Mouse (Mus musculus): ENCODE measurements around the gene Tmem184b. TPM values are rescaled to one million over a fixed set of nuclear protein-coding genes. Genes with fewer than 3 reads are reported as not detected.
A peak's percentile ranks its signal among the peaks of the same experiment; 100 is the strongest.

Tmem184b gene
- 10 to 100 TPM; 48.2 to 83.4 TPM for total RNA-seq (2021)
- long read RNA-seq, experiment 1, transcript Tmem184b-201 (9 exons, 3,627 nt): major isoform, 76 of 138 reads
- long read RNA-seq, experiment 1, partial matches to known transcripts: 25 of 138 reads
- long read RNA-seq, experiment 1, other reads (novel, unspliced or antisense): 36 of 138 reads
- long read RNA-seq, experiment 2, transcript Tmem184b-201 (9 exons, 3,627 nt): major isoform, 6 of 50 reads
- long read RNA-seq, experiment 2, partial matches to known transcripts: 6 of 50 reads
- long read RNA-seq, experiment 2, other reads (novel, unspliced or antisense): 38 of 50 reads

- peak; percentile 91 to 93 for DNase-seq (ENCODE audit: low spot score in 2 of 2)
Measured at GRCm38 (mm10) chr15:79402836-79403762, at the start of gene Tmem184b. Tmem184b (minus strand) TSS chr15:79403569.

- DNase-seq (ENCODE audit: low spot score in 2 of 2): no peak
Measured at GRCm38 (mm10) chr15:79448041-79448440, 44.7 kb upstream of the Tmem184b start.

GRCm38 (mm10) chr15:79445786-79446654, 42.7 kb upstream of the Tmem184b start:
- DNase-seq (ENCODE audit: low spot score in 2 of 2): no peak

DNA sequence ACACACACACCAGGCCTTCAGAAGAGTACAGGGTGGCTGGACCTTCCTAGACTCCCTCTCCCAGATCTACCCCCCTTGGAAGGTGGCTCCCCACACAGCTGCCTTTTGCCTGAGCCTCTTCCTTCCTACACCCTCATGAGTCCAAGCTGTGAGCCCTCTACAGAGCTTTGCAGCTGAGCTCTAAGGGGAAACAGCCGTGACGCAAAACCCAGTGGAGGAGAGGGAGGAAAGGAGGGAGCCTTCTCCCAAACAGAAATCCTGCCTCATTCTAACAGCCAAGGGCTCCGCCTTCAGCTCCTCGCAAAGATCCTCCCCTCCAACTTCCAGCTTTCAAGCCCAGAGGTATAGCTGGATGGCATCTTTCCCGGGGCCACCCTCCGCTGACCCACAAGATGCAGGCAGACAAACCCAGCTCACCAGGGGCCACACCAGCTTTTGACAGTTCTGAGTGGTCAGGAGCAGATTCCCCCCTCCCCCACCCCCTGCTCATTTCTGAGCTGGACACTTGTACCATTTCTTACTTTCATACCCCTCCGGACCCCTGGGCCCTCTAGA, 40.6 kb upstream of the Tmem184b start:
- no peak for DNase-seq (ENCODE audit: low spot score in 2 of 2)

DNA sequence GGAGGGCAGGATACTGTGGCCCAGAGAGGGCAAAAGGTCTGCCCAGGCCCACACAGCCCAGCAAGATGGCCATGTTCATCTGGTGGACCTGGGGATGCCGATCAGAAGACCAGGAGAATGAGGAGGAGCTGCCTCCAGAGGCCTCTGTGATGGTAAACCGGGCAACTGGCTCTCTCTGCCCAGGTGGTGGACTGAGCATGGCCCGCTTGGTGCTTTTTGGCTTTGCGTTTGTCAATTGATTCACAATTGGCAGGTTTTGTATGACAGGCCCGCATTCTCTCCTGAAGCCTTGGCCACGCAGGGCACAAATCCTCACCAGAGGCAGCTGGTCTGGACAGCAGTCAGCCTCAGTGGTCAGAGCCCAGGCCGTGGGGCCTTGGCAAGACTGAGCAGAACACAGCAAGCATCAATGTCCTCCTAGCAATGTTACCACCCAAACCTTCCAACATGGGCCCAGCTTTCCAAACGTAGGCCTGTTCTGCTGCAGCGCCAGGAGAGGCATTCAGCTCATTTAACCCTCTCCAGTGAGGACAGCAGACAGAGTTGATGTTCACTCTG, 39.7 kb upstream of the Tmem184b start:
- no peak for DNase-seq (ENCODE audit: low spot score in 2 of 2)

- DNase-seq (ENCODE audit: low spot score in 2 of 2): no peak
Measured at GRCm38 (mm10) chr15:79442257-79442611, 38.9 kb upstream of the Tmem184b start.

- peak; percentile 87 to 90 for DNase-seq (ENCODE audit: low spot score in 2 of 2)
Measured at GRCm38 (mm10) chr15:79441331-79442256, 38.2 kb upstream of the Tmem184b start.

DNA sequence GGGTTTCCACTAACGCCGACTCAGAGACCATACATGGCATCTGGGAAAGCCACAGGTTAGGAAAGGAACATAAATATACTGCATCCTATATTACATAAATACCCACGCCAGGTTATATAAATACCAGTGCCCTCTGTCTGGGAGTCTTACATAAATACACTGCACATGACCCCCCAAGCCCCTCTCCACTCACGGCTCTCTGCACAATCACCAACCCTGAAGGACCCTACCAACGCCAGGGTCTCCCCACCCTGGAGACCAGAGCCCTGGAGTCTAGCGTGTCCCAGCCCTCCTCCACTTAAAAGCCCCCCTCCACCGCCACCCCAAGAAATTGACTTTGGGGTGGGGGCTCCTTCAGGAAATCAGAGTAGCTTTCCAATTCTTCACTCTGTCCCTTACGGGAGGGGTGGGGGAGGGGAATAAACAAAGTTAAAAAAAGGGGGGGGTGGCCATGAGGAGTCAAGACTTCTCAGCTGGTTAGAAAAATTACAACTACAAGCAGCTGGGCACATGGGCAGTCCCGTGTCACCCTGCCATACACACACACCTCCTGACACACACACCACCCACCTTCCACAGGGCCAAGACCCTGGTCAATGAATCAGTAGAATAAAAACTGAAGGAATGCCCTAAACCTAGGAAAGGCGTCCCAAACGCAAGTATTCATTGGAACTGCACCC, 37.4 kb upstream of the Tmem184b start:
- no peak for DNase-seq (ENCODE audit: low spot score in 2 of 2)

GRCm38 (mm10) chr15:79440223-79440622, 36.9 kb upstream of the Tmem184b start:
- DNase-seq (ENCODE audit: low spot score in 2 of 2): peak in 1 of 2 experiments; percentile 57

DNA sequence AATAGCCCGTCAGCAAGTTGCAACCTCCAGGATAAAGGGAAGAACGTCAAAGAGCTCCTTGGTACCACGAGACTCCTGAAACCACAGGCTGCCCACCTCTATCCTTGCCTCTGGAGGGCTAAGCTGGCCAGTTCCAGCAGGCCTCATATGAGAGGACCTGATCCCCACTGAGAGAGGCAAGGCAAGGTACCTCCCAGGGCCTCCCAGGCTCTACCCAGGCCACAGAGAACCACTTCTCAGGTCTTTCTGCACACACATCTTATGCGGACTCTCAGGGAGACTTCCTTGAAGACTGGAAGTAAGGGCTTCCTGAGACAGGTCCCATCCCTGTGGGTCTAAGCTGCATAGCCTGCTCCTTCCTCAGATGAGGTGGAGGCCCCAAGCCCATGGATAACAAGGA, 36.0 kb upstream of the Tmem184b start:
- no peak for DNase-seq (ENCODE audit: low spot score in 2 of 2)

GRCm38 (mm10) chr15:79438816-79439215, 35.4 kb upstream of the Tmem184b start:
- no peak for DNase-seq (ENCODE audit: low spot score in 2 of 2)

- no peak for DNase-seq (ENCODE audit: low spot score in 2 of 2)
Measured at GRCm38 (mm10) chr15:79438209-79438810, 34.9 kb upstream of the Tmem184b start.

GRCm38 (mm10) chr15:79437541-79438208, 34.3 kb upstream of the Tmem184b start:
- DNase-seq (ENCODE audit: low spot score in 2 of 2): peak in 1 of 2 experiments; percentile 41

DNA sequence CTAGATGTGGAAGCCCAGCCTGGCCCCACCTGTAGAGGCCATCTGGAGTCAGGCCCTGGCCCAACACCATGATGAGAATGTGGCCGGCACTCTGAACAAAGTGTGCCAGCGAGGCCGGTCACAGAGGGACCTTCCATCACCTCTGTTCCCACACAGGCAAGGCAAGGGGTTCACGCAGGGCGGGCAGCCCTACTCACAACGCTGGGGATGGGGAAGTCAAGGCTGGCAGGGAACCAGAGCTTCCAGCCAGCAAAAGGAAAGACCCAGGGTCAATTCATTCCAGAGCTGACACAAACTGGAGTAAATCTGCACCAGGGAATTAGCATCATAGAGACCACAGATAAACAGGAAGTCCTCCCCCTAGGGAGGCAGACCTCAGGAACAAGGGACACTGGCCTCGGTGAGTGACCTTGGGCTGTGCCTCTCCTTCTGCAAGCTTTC, 33.1 kb upstream of the Tmem184b start:
- DNase-seq (ENCODE audit: low spot score in 2 of 2): no peak

DNA sequence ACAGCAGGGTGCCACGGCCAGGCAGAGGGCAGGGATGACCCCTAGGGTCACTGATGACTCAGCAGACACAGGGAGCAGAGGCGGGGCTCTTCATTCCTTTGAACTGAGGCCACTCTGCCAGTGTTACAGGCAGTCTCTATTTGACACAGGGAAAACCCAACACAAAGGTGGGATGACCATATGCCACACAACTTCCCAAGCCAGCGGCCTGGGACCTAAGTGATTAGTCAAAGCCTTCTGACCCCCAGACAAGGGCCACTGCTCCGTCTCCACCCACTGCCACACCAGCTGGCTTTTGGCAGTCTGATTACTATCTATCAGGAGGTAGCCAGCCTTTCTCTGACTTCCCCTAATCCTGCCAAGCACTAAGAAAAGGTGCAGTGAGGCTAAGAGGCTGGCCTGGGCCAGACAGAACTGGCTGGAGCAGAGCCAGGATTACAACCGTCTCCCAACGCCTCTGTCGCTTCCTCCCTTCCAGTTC, 31.9 kb upstream of the Tmem184b start:
- peak; percentile 58 to 64 for DNase-seq (ENCODE audit: low spot score in 2 of 2)

- no peak for DNase-seq (ENCODE audit: low spot score in 2 of 2)
Measured at GRCm38 (mm10) chr15:79432892-79433291, 29.5 kb upstream of the Tmem184b start.

DNA sequence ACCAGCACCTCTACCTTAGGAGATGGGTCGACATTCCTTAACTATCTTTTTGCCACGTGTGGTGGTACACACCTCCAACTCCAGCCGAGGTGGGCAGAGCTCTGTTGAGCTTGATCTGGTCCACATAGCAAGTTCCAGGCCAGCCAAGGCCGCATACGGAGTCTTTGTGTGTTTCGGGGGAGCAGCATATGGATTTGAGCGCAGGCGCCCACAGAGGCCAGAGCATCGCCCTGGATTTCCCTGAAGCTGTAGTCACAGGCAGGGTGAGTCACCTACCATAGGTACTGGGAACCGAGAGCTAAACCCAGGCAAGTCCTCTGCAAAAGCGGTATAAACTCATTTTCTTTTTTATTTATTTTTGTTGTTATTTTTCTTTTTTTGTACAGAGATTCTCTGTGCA, 29.0 kb upstream of the Tmem184b start:
- DNase-seq (ENCODE audit: low spot score in 2 of 2): no peak

GRCm38 (mm10) chr15:79431925-79432324, 28.6 kb upstream of the Tmem184b start:
- no peak for DNase-seq (ENCODE audit: low spot score in 2 of 2)
